Mouse (Mus musculus): ENCODE measurements at regions not wholly inside any gene's neighbourhood (a gene's known extent, or its start where the extent isn't known, plus 50 kb on each side); places are given as distances from the start of the nearest gene placed in this dataset.

GRCm38 (mm10) chr12:35401219-35401618 lies 133.6 kb downstream of the Ahr start:
- Histone ChIP-seq H3K27me3 (ENCODE audit: control insufficient read depth, insufficient read depth, low read length) (no peaks in the 10 kb centered on the region), H3K27ac (ENCODE audit: control insufficient read depth, insufficient read depth, low read depth, low read length) (no peak overlapping the region), H3K4me3 (ENCODE audit: control insufficient read depth, low read depth, low read length) (no peak overlapping the region), H3K36me3 (ENCODE audit: control insufficient read depth, insufficient read depth, low read length) (no peaks in the 10 kb centered on the region), H3K4me1 (ENCODE audit: control insufficient read depth, insufficient read depth, low read length) (no peaks in the 10 kb centered on the region)
- no peak for TF ChIP-seq POLR2A (IDR thresholded peaks at IDR 0.05; ENCODE audit: control insufficient read depth, low read depth, low read length)
- TF ChIP-seq CTCF (IDR thresholded peaks at IDR 0.05; ENCODE audit: control insufficient read depth, insufficient read depth, insufficient replicate concordance, low read depth, low read length): no peak

DNA sequence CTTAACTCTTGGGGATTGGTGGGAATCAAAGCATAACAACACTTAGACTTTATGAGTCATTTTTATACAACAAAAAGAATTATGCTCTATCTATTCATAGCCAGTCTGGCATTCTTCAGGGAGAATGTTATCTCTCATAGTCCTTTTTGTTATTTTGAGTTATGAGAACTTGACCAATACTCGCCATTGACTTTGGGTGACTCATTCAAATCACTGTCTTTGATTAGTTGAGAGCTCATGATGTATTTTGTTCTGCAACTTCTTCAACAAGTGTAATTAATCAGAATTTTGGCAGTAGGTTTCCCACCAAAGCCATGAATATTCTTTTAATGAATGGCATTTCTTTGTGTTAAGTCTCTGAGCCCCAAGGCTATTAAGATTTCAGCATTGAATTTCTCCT lies 139.6 kb downstream of the Ahr start:
- TF ChIP-seq CTCF (IDR thresholded peaks at IDR 0.05; ENCODE audit: control insufficient read depth, insufficient read depth, insufficient replicate concordance, low read depth, low read length): no peak
- no peak for TF ChIP-seq POLR2A (IDR thresholded peaks at IDR 0.05; ENCODE audit: control insufficient read depth, low read depth, low read length)
- H3K36me3 ChIP-seq (ENCODE audit: control insufficient read depth, insufficient read depth, low read length): no peaks in the 10 kb centered on the region
- no peak overlapping the region for H3K27ac ChIP-seq (ENCODE audit: control insufficient read depth, insufficient read depth, low read depth, low read length)
- no peaks in the 10 kb centered on the region for H3K27me3 ChIP-seq (ENCODE audit: control insufficient read depth, insufficient read depth, low read length)
- no peaks in the 10 kb centered on the region for H3K4me1 ChIP-seq (ENCODE audit: control insufficient read depth, insufficient read depth, low read length)
- no peak overlapping the region for H3K4me3 ChIP-seq (ENCODE audit: control insufficient read depth, low read depth, low read length)

DNA sequence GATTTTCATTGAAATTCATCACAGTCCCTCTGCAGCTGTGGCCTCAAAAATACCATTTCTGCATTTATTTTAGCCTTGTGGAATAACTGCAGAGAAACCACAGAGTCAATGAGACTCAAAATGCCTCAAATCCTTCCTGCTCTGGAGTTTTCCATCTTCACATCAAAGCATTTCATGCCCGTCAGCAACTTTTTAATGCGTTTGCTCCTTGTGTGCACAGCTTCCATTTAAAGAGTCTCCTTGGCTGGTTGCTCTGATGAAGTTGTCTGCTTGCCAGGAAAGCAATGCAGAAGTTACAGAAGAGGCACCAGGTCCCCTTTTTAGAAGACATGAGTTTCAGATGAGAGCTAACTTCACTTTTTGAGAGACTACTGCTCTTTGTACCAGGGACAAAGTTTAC lies 142.7 kb downstream of the Ahr start:
- TF ChIP-seq POLR2A (IDR thresholded peaks at IDR 0.05; ENCODE audit: control insufficient read depth, low read depth, low read length) (no peak), CTCF (IDR thresholded peaks at IDR 0.05; ENCODE audit: control insufficient read depth, insufficient read depth, insufficient replicate concordance, low read depth, low read length) (no peak)
- H3K27ac ChIP-seq (ENCODE audit: control insufficient read depth, insufficient read depth, low read depth, low read length): no peak overlapping the region
- no peaks in the 10 kb centered on the region for H3K4me1 ChIP-seq (ENCODE audit: control insufficient read depth, insufficient read depth, low read length)
- no peak overlapping the region for H3K4me3 ChIP-seq (ENCODE audit: control insufficient read depth, low read depth, low read length)
- no peaks in the 10 kb centered on the region for H3K36me3 ChIP-seq (ENCODE audit: control insufficient read depth, insufficient read depth, low read length)
- H3K27me3 ChIP-seq (ENCODE audit: control insufficient read depth, insufficient read depth, low read length): no peaks in the 10 kb centered on the region

DNA sequence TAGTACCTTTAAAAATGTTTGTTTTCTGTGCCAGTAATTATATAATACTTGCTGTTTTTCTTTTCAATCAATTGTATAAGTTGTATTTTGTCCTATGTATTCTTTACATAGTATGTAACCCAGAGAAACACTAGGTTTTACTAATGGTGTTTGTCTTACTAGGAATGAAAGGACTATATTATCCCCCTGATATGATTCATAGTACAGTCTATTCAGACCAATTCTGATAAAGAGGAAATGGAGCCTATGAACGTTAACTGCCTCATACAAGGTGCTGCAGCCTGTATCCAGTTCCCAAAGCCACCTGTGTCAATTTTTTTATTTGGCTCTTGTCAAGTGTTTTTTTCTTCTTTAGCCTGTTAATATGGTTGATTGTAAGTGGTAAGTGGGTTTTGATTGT lies 144.6 kb downstream of the Ahr start:
- Histone ChIP-seq H3K4me1 (ENCODE audit: control insufficient read depth, insufficient read depth, low read length) (no peaks in the 10 kb centered on the region), H3K27me3 (ENCODE audit: control insufficient read depth, insufficient read depth, low read length) (no peaks in the 10 kb centered on the region), H3K4me3 (ENCODE audit: control insufficient read depth, low read depth, low read length) (no peak overlapping the region), H3K36me3 (ENCODE audit: control insufficient read depth, insufficient read depth, low read length) (no peaks in the 10 kb centered on the region), H3K27ac (ENCODE audit: control insufficient read depth, insufficient read depth, low read depth, low read length) (no peak overlapping the region)
- no peak for TF ChIP-seq POLR2A (IDR thresholded peaks at IDR 0.05; ENCODE audit: control insufficient read depth, low read depth, low read length)
- no peak for TF ChIP-seq CTCF (IDR thresholded peaks at IDR 0.05; ENCODE audit: control insufficient read depth, insufficient read depth, insufficient replicate concordance, low read depth, low read length)

DNA sequence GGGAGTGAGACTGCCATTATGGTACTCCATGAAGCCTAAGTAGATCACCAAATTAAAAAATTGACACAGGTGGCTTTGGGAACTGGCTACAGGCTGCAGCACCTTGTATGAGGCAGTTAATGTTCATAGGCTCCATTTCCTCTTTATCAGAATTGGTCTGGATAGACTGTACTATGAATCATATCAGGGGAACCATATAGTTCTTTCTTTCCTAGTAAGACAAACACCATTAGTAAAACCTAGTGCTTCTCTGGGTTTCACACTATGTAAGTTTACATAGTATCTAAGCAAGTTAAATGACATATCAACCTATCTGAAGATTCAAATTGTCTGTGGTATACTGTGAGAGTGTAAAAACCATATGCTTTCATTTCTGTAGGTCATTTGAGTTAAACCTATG lies 145.0 kb downstream of the Ahr start:
- TF ChIP-seq POLR2A (IDR thresholded peaks at IDR 0.05; ENCODE audit: control insufficient read depth, low read depth, low read length) (no peak), CTCF (IDR thresholded peaks at IDR 0.05; ENCODE audit: control insufficient read depth, insufficient read depth, insufficient replicate concordance, low read depth, low read length) (no peak)
- Histone ChIP-seq H3K36me3 (ENCODE audit: control insufficient read depth, insufficient read depth, low read length) (no peaks in the 10 kb centered on the region), H3K27me3 (ENCODE audit: control insufficient read depth, insufficient read depth, low read length) (no peaks in the 10 kb centered on the region), H3K4me3 (ENCODE audit: control insufficient read depth, low read depth, low read length) (no peak overlapping the region), H3K4me1 (ENCODE audit: control insufficient read depth, insufficient read depth, low read length) (no peaks in the 10 kb centered on the region), H3K27ac (ENCODE audit: control insufficient read depth, insufficient read depth, low read depth, low read length) (no peak overlapping the region)

DNA sequence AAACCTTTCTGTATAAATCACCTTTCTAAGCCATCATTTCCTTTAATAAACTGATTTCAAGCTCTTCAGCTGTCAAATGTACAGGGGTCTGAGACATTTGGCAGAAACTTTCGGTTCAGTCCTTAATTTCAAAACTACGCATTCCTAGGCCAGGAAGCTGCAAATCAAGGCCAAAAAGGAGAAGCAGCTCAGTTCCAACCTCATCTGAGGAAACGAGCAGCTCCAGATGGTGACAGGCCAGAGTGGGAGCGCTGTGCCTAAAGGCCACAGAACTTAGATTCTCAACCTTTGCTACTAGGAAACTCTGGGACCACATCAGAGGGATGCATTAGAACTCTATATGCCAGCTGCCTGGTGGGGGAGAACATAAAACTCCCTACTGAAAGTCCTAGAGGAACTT lies 150.6 kb downstream of the Ahr start:
- no peak overlapping the region for H3K4me3 ChIP-seq (ENCODE audit: control insufficient read depth, low read depth, low read length)
- H3K36me3 ChIP-seq (ENCODE audit: control insufficient read depth, insufficient read depth, low read length): no peaks in the 10 kb centered on the region
- no peaks in the 10 kb centered on the region for H3K4me1 ChIP-seq (ENCODE audit: control insufficient read depth, insufficient read depth, low read length)
- H3K27me3 ChIP-seq (ENCODE audit: control insufficient read depth, insufficient read depth, low read length): no peaks in the 10 kb centered on the region
- TF ChIP-seq CTCF (IDR thresholded peaks at IDR 0.05; ENCODE audit: control insufficient read depth, insufficient read depth, insufficient replicate concordance, low read depth, low read length) (no peak), POLR2A (IDR thresholded peaks at IDR 0.05; ENCODE audit: control insufficient read depth, low read depth, low read length) (no peak)
- no peak overlapping the region for H3K27ac ChIP-seq (ENCODE audit: control insufficient read depth, insufficient read depth, low read depth, low read length)

- H3K36me3 ChIP-seq (ENCODE audit: control insufficient read depth, insufficient read depth, low read length): no peaks in the 10 kb centered on the region
- TF ChIP-seq POLR2A (IDR thresholded peaks at IDR 0.05; ENCODE audit: control insufficient read depth, low read depth, low read length) (no peak), CTCF (IDR thresholded peaks at IDR 0.05; ENCODE audit: control insufficient read depth, insufficient read depth, insufficient replicate concordance, low read depth, low read length) (no peak)
- H3K27ac ChIP-seq (ENCODE audit: control insufficient read depth, insufficient read depth, low read depth, low read length): no peak overlapping the region
- no peaks in the 10 kb centered on the region for H3K27me3 ChIP-seq (ENCODE audit: control insufficient read depth, insufficient read depth, low read length)
- no peaks in the 10 kb centered on the region for H3K4me1 ChIP-seq (ENCODE audit: control insufficient read depth, insufficient read depth, low read length)
- no peak overlapping the region for H3K4me3 ChIP-seq (ENCODE audit: control insufficient read depth, low read depth, low read length)
Measured at GRCm38 (mm10) chr12:35377266-35377665, 157.6 kb downstream of the Ahr start.

GRCm38 (mm10) chr12:35376365-35376764 lies 158.5 kb downstream of the Ahr start:
- Histone ChIP-seq H3K36me3 (ENCODE audit: control insufficient read depth, insufficient read depth, low read length) (no peaks in the 10 kb centered on the region), H3K27ac (ENCODE audit: control insufficient read depth, insufficient read depth, low read depth, low read length) (no peak overlapping the region), H3K27me3 (ENCODE audit: control insufficient read depth, insufficient read depth, low read length) (no peaks in the 10 kb centered on the region), H3K4me3 (ENCODE audit: control insufficient read depth, low read depth, low read length) (no peak overlapping the region), H3K4me1 (ENCODE audit: control insufficient read depth, insufficient read depth, low read length) (no peaks in the 10 kb centered on the region)
- TF ChIP-seq POLR2A (IDR thresholded peaks at IDR 0.05; ENCODE audit: control insufficient read depth, low read depth, low read length) (no peak), CTCF (IDR thresholded peaks at IDR 0.05; ENCODE audit: control insufficient read depth, insufficient read depth, insufficient replicate concordance, low read depth, low read length) (no peak)

Data from testis, adult 2 months (tissue).